Mouse (Mus musculus) MEL-GATA-1-ER (cell line): Measurements from ENCODE around the gene Slc44a2.
A peak's percentile ranks its signal among the peaks of the same experiment; 100 is the strongest.
"Not testable (repeated sequence)": the region's sequence is repeated elsewhere in the genome, so short reads cannot be mapped to it uniquely, and the experiment has no call there.

Experiments
- DNase-seq: peaks from one replicate; pipeline ENCODE4 v3.0.0-alpha.2; 2012; ENCODE audit warnings: low read depth; ENCODE audit errors: extremely low read depth

The Slc44a2 gene

GRCm38 (mm10) chr9:21320619-21321512, at the start of gene Slc44a2:
Gene Slc44a2, plus strand, starts transcription at chr9:21320698.
- DNase-seq: peak; percentile 45

GRCm38 (mm10) chr9:21272391-21272790, 48.1 kb upstream of the Slc44a2 start:
- no peak for DNase-seq

DNA sequence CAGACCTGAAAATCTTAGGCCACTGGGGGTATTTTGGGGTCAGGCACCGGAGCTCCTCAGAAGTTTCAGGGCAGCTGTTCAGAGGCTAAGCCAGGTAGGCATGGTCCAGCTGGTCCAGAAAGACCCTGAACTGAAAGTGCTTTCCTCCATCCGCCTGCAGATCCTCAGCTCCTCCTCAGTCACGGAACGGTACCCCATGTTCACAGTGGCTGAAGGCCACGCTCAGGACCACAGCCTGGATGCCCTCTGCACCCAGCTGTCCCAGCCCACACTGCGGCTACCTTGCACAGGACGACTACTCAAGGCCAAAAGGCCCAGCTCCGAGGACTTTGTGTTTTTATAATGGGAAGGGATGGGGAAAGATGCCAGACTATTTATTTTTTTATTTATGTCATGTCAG, 47.4 kb upstream of the Slc44a2 start:
- no peak for DNase-seq

- DNase-seq: no peak
Measured at GRCm38 (mm10) chr9:21273520-21274228, 46.8 kb upstream of the Slc44a2 start.

GRCm38 (mm10) chr9:21274336-21274735, 46.2 kb upstream of the Slc44a2 start:
- no peak for DNase-seq

DNA sequence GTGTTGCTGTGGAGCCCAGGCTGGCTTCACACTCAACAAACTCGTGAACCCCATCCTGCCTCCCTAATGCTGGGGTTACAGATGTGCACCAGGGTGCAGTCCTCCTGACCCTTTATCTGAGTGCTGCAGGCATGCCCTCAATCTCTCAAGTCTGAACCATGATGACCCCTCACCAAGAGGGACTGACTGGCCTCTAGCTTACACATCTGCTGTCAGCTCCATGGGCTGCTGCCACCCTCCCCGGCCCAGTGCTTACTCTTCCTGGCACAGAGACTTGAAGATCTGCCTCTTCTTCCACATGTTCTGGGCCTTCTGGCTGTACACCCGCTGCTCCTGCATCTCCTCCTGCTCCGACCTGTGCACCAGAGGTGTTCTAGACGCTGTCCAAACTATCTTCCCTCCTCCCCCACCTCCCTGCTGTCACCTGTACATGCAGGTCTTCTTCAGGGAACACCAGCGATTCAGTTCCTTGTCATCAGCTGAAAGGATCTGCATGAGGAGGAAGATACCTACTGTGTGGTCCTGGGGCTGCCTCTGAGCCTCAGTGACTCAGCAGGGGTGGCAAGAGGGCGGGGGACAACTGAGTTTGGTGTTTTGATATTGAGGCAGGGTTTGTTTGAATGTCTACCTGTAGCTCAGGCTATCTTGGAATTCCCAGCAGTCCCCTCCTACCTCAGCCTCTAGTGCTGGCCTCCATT, 45.3 kb upstream of the Slc44a2 start:
- DNase-seq: no peak

DNA sequence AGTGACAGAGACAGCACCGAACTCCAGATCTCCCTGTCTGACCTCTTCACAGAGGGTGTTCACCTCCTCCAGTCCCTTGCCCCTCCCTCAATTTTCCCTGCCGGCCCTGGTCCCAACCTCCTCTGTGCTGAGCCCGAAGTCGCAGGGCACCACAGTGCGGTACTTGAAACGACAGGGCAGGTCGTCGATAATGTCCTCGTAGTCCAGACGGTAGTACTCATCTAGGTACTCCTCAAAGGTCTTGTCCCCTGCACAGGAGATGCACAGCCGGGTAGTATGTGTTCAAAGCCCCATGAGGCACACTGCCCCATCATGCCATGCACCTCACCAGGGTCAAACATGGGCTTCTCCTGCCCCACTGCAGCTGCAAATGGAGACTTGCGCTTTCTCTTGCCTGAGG, 44.8 kb upstream of the Slc44a2 start:
- DNase-seq: no peak

- DNase-seq: no peak
Measured at GRCm38 (mm10) chr9:21276307-21276706, 44.2 kb upstream of the Slc44a2 start.

DNA sequence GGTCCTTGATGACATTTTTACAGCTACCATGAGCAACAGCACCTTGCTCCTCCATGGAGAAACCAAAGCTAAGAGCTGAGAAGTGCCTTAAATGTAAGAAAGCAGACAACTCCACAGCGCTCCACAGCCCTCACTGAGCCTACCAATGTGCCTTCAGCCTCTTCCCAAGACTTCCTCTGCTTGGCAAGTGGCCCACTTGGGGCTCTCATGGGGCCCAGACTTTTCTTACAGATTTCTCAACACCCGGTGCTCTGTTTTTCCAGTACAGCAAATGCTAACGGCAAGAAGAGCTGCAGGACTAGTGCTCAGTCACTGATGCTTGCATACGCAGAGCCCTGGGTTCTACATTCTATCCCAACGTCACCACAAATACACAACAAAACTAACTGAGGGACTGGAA, 42.7 kb upstream of the Slc44a2 start:
- no peak for DNase-seq

DNA sequence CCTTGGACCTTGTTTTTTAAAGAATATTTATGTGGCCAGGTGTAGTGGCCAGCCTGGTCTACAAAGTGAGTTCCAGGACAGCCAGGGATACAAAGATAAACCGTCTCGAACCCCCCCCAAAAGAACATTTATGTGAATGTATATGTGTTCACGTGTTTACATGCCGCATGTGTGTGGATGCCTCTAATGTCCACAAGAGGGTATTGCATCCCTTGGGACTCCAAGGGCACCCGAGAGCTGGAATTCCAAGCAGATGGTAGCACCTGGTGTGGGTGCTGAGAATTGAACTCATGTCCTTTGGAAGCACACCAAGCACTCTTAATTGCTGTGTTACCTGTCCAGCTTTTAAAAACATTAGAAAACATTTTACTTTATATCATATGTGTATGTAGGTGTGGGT, 36.9 kb upstream of the Slc44a2 start:
- DNase-seq: no peak

- no peak for DNase-seq
Measured at GRCm38 (mm10) chr9:21283994-21284393, 36.5 kb upstream of the Slc44a2 start.

- peak; percentile 33 for DNase-seq
Measured at GRCm38 (mm10) chr9:21286753-21287152, 33.7 kb upstream of the Slc44a2 start.

DNA sequence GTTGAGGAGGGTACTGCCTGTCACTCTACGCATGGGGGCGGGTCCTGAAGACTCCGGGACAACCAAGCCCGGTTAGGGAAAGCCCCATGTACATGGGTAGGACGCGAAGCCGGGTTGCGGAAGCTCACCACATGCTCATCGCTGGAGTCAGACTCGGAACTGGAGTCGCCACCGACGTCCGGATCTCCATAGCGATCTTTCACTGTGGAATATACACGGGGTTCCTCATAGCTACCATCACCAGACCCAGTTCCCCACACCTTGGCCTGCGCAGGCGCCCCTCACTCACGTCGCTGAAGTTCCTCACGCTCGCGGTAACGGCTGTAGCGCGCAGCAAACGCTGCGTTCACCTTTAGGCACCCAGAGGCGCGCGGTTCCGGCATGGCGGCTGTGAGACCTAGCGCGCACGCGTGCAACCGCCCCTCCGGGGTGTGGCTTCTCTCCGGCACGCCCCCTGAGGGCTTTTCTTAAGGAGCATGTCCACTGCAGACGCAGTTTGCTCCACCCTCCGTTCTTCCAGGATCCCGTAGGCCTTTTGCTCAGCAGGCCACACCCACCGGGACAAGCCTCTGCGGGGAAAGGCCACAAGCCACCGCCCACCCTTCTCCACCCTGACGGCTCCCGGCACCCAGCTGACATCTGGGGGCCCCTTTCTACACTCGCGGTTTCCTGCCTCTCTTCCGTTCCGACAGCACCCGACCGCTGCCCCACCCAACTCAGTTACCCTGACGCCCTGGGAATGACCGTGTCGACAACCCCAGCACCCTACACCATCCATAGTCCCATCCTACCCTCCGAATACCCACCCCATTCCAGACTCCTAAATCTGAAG, 32.7 kb upstream of the Slc44a2 start, which contains the start of gene Kri1:
Kri1 (minus strand) TSS at position 399 of the 832 bp plus-strand sequence.
- peak; percentile 100 for DNase-seq

- peak; percentile 24 for DNase-seq
Measured at GRCm38 (mm10) chr9:21288404-21289336, 31.8 kb upstream of the Slc44a2 start.

- no peak for DNase-seq
Measured at GRCm38 (mm10) chr9:21289337-21289671, 31.2 kb upstream of the Slc44a2 start.

DNA sequence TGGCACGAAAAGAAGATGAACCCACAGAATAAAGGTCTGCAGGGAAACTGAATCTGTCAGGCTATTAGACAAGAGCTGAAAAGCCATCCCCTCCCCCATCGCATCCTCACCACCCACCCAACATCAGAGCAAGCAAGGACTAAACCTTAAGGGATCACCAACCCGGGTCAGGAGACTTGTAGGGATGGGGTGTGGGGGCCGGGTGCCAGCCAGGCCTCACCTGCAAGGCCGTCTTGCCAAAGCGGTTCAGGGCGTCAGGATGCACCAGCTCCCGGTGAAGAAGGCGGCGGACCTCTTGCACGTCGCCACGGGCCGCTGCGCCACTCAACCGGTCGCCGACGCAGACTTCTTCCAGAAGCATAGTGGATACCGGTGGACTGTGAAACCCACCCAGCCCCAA, 29.9 kb upstream of the Slc44a2 start:
- peak; percentile 60 for DNase-seq

DNA sequence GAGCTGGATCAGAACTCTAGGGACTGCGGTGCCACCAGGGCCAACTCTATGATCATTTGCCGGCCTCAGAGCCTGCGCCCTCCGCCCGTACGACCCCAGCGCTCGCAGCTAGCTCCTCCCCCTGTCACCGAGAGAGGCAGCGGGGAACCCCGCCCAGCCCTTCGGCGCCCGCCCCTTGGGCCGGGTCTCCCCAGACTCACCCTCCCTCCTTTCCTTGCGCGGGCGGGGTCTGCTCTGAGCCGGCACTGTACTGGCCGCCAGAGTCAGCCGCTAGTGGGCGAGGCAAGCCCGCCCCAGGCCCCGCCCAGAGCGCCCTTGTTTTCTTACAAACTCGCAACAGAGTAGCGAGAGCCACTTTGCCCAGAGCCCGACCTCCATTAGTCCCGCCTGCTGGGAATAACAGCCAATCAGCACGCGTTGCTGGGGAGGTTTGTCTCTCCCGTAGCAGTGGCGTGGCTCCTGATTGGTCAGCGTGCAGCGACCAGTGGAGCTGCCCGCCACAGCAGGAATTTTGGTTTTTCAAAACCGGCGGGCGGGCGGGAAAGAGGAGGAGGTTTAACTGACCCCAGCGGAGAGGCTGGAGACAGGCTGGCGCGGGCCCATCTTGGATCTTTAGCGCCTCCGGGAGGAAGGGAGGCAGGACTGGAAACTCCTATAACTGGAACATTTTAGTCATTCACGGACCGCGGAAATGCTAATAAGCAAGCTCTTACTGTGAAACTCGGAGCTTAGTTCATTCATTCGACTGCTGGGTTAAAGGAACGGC, 29.3 kb upstream of the Slc44a2 start, which contains the start of gene Cdkn2d:
Cdkn2d (minus strand) TSS at position 386 of the 766 bp plus-strand sequence.
- peak; percentile 100 for DNase-seq

- DNase-seq: not testable (repeated sequence)
Measured at GRCm38 (mm10) chr9:21291868-21292267, 28.6 kb upstream of the Slc44a2 start.

GRCm38 (mm10) chr9:21292271-21292670, 28.2 kb upstream of the Slc44a2 start:
- no peak for DNase-seq
